Mouse (Mus musculus) limb, embryonic 12.5 days (tissue): ENCODE measurements around the gene Smyd3. TPM values are rescaled to one million over a fixed set of nuclear protein-coding genes. Genes with fewer than 3 reads are reported as not detected.
A peak's percentile ranks its signal among the peaks of the same experiment; 100 is the strongest.

Experiments used
- ATAC-seq: fragments of 200-750 bp; cut with Nextera tagmentation; 2 replicates; pipeline ENCODE4 v1.8.0; 2017; ENCODE audit warnings: low read depth, moderate TSS enrichment; ENCODE audit not compliant: insufficient number of reproducible peaks, insufficient read depth, low FRiP score, low TSS enrichment
- H3K27ac ChIP-seq: fragments of 300-500 bp; sonication (generic); 2 replicates; pipeline ENCODE4 v1.5.1; 2016; ENCODE audit warnings: mild to moderate bottlenecking, moderate library complexity
- H3K27me3 ChIP-seq: fragments of 300-500 bp; sonication (generic); 2 replicates; pipeline ENCODE4 v1.6.1; 2016; ENCODE audit warnings: mild to moderate bottlenecking, moderate library complexity
- H3K36me3 ChIP-seq: fragments of 300-500 bp; sonication (generic); 2 replicates; pipeline ENCODE4 v1.6.1; 2016; ENCODE audit warnings: mild to moderate bottlenecking, moderate library complexity
- H3K4me1 ChIP-seq: fragments of 300-500 bp; sonication (generic); replicated peaks from 2 replicates; pipeline ENCODE4 v1.6.1; 2016
- H3K4me2 ChIP-seq: fragments of 300-500 bp; sonication (generic); 2 replicates; pipeline ENCODE4 v1.6.1; 2016; ENCODE audit warnings: mild to moderate bottlenecking, moderate library complexity
- H3K4me3 ChIP-seq: fragments of 300-500 bp; sonication (generic); replicated peaks from 2 replicates; pipeline ENCODE4 v1.5.1; 2016; ENCODE audit warnings: mild to moderate bottlenecking
- H3K9ac ChIP-seq: fragments of 300-500 bp; sonication (generic); replicated peaks from 2 replicates; pipeline ENCODE4 v1.6.1; 2016; ENCODE audit warnings: mild to moderate bottlenecking, moderate library complexity
- H3K9me3 ChIP-seq: fragments of 300-500 bp; sonication (generic); 2 replicates; pipeline ENCODE4 v1.6.1; 2016; ENCODE audit warnings: mild to moderate bottlenecking, moderate library complexity
- WGBS: fragments of 180-500 bp; shearing (Covaris S2); methylation state at CpG from one replicate; pipeline ENCODE4 v1.1.7; 2016; 5-methylcytosine and 5-hydroxymethylcytosine counted together
- polyA plus RNA-seq: library from polyadenylated mRNA; unstranded; fragments of >200 nt; fragmentation: Nextera tagmentation; extraction: Ambion mirVana; gene quantifications from 2 replicates; pipeline ENCODE4 v1.2.1, GENCODE M21; 2016

The Smyd3 gene
- polyA plus RNA-seq, 1 experiment from 2014 or later: 26.5 TPM

GRCm38 (mm10) chr1:179279116-179279515 is 238.7 kb downstream of the Smyd3 start:
- Histone ChIP-seq H3K9me3 (no peaks in the 10 kb centered on the region), H3K4me3 (no peak overlapping the region), H3K4me2 (no peak overlapping the region), H3K27ac (no peak overlapping the region), H3K27me3 (no peaks in the 10 kb centered on the region), H3K36me3 (no peaks in the 10 kb centered on the region), H3K9ac (no peak overlapping the region), H3K4me1 (no peaks in the 10 kb centered on the region)
- ATAC-seq: no peak
- 92% methylated on average over 4 of the region's 4 CpGs for WGBS

GRCm38 (mm10) chr1:179277346-179277745 is 240.5 kb downstream of the Smyd3 start:
- Histone ChIP-seq H3K27me3 (no peaks in the 10 kb centered on the region), H3K4me1 (no peaks in the 10 kb centered on the region), H3K36me3 (no peaks in the 10 kb centered on the region), H3K9me3 (no peaks in the 10 kb centered on the region), H3K4me3 (no peak overlapping the region), H3K27ac (no peak overlapping the region), H3K4me2 (no peak overlapping the region), H3K9ac (no peak overlapping the region)
- 93% methylated on average over 9 of the region's 9 CpGs for WGBS
- ATAC-seq: no peak

GRCm38 (mm10) chr1:179276866-179277265 is 241.0 kb downstream of the Smyd3 start:
- Histone ChIP-seq H3K4me3 (no peak overlapping the region), H3K4me2 (no peak overlapping the region), H3K27me3 (no peaks in the 10 kb centered on the region), H3K9ac (no peak overlapping the region), H3K36me3 (no peaks in the 10 kb centered on the region), H3K4me1 (no peaks in the 10 kb centered on the region), H3K27ac (no peak overlapping the region), H3K9me3 (no peaks in the 10 kb centered on the region)
- 100% methylated on average over 1 of the region's 1 CpGs for WGBS
- no peak for ATAC-seq

- no peaks in the 10 kb centered on the region for H3K27me3 ChIP-seq
Measured at GRCm38 (mm10) chr1:179272926-179273325, 244.9 kb downstream of the Smyd3 start.

GRCm38 (mm10) chr1:179272351-179272750 is 245.5 kb downstream of the Smyd3 start:
- H3K36me3 ChIP-seq: no peaks in the 10 kb centered on the region; the same call in 1 of the 2 replicates
- no peak overlapping the region for H3K9ac ChIP-seq
- peaks cover 19% of the 10 kb centered on the region for H3K9me3 ChIP-seq
- H3K4me1 ChIP-seq: no peaks in the 10 kb centered on the region
- no peak overlapping the region for H3K4me2 ChIP-seq
- H3K27ac ChIP-seq: no peak overlapping the region
- ATAC-seq: no peak
- no peak overlapping the region for H3K4me3 ChIP-seq
- no peaks in the 10 kb centered on the region for H3K27me3 ChIP-seq

More at GRCm38 (mm10) chr1:179272926-179273325, 244.9 kb downstream of the Smyd3 start:
- H3K9me3 ChIP-seq: peaks cover 13% of the 10 kb centered on the region
- WGBS: 88% methylated on average over 4 of the region's 4 CpGs
- H3K36me3 ChIP-seq: no peaks in the 10 kb centered on the region
- H3K4me3 ChIP-seq: no peak overlapping the region
- H3K4me2 ChIP-seq: no peak overlapping the region
- ATAC-seq: no peak
- H3K9ac ChIP-seq: no peak overlapping the region
- H3K27ac ChIP-seq: no peak overlapping the region
- H3K4me1 ChIP-seq: no peaks in the 10 kb centered on the region

- H3K9ac ChIP-seq: no peak overlapping the region
- H3K27ac ChIP-seq: no peak overlapping the region
- peaks cover 21% of the 10 kb centered on the region for H3K9me3 ChIP-seq
- 80% methylated on average over 3 of the region's 3 CpGs for WGBS
- H3K4me1 ChIP-seq: peaks cover 2% of the 10 kb centered on the region
- ATAC-seq: no peak
- H3K27me3 ChIP-seq: no peaks in the 10 kb centered on the region
- no peak overlapping the region for H3K4me3 ChIP-seq
- no peaks in the 10 kb centered on the region; the same call in 1 of the 2 replicates for H3K36me3 ChIP-seq
- H3K4me2 ChIP-seq: no peak overlapping the region
Measured at GRCm38 (mm10) chr1:179266936-179267335, 250.9 kb downstream of the Smyd3 start.

GRCm38 (mm10) chr1:179261496-179261966 is 256.3 kb downstream of the Smyd3 start:
- no peak; the same call in 1 of the 2 replicates for ATAC-seq
- WGBS: 21% methylated on average over 11 of the region's 11 CpGs

GRCm38 (mm10) chr1:179255826-179256512 is 261.9 kb downstream of the Smyd3 start:
- Histone ChIP-seq H3K27me3 (no peaks in the 10 kb centered on the region), H3K4me1 (peaks cover 6% of the 10 kb centered on the region), H3K36me3 (no peaks in the 10 kb centered on the region), H3K4me3 (no peak overlapping the region), H3K27ac (no peak overlapping the region), H3K9me3 (peaks cover 7% of the 10 kb centered on the region; the same call in 1 of the 2 replicates), H3K9ac (no peak overlapping the region), H3K4me2 (no peak overlapping the region)
- no peak for ATAC-seq
- WGBS: 89% methylated on average over 11 of the region's 11 CpGs

More at GRCm38 (mm10) chr1:179261496-179261966, 256.3 kb downstream of the Smyd3 start:
- Histone ChIP-seq H3K36me3 (no peaks in the 10 kb centered on the region), H3K27me3 (no peaks in the 10 kb centered on the region), H3K4me2 (no peak overlapping the region), H3K4me1 (peaks cover 14% of the 10 kb centered on the region), H3K4me3 (no peak overlapping the region), H3K9ac (peak overlapping the region; percentile 1; the same call in 1 of the 2 replicates), H3K27ac (peak overlapping the region; percentile 60; the same call in 1 of the 2 replicates), H3K9me3 (peaks cover 7% of the 10 kb centered on the region; the same call in 1 of the 2 replicates)

GRCm38 (mm10) chr1:179254531-179254930 is 263.3 kb downstream of the Smyd3 start:
- Histone ChIP-seq H3K4me3 (no peak overlapping the region), H3K9ac (no peak overlapping the region), H3K4me1 (peaks cover 9% of the 10 kb centered on the region; the same call in 1 of the 2 replicates), H3K27me3 (no peaks in the 10 kb centered on the region), H3K4me2 (no peak overlapping the region), H3K36me3 (no peaks in the 10 kb centered on the region), H3K9me3 (no peaks in the 10 kb centered on the region), H3K27ac (no peak overlapping the region)
- WGBS: 46% methylated on average over 3 of the region's 3 CpGs
- no peak for ATAC-seq

- Histone ChIP-seq H3K4me1 (peaks cover 9% of the 10 kb centered on the region; the same call in 1 of the 2 replicates), H3K4me3 (no peak overlapping the region), H3K36me3 (no peaks in the 10 kb centered on the region), H3K27me3 (no peaks in the 10 kb centered on the region), H3K4me2 (no peak overlapping the region), H3K27ac (no peak overlapping the region), H3K9me3 (no peaks in the 10 kb centered on the region), H3K9ac (no peak overlapping the region)
- 78% methylated on average over 4 of the region's 4 CpGs for WGBS
- no peak for ATAC-seq
Measured at GRCm38 (mm10) chr1:179252611-179253010, 265.2 kb downstream of the Smyd3 start.

- Histone ChIP-seq H3K36me3 (no peaks in the 10 kb centered on the region), H3K27ac (no peak overlapping the region), H3K4me2 (no peak overlapping the region), H3K4me1 (peaks cover 9% of the 10 kb centered on the region; the same call in 1 of the 2 replicates), H3K9me3 (no peaks in the 10 kb centered on the region), H3K27me3 (no peaks in the 10 kb centered on the region), H3K9ac (no peak overlapping the region), H3K4me3 (no peak overlapping the region)
- WGBS: 97% methylated on average over 3 of the region's 3 CpGs
- no peak for ATAC-seq
Measured at GRCm38 (mm10) chr1:179250388-179250787, 267.5 kb downstream of the Smyd3 start.
